Mouse (Mus musculus) myocyte (in vitro differentiated cells): ENCODE measurements around the gene Syt1.

Experiments used
- CEBPB ChIP-seq: IDR thresholded peaks from 2 replicates; pipeline ENCODE4 v1.6.1; 2011; ENCODE audit warnings: mild to moderate bottlenecking, moderate library complexity; ENCODE audit not compliant: poor library complexity, insufficient read depth, severe bottlenecking
- E2F4 ChIP-seq: IDR thresholded peaks from one replicate; pipeline ENCODE4 v1.6.1; 2011; ENCODE audit warnings: mild to moderate bottlenecking, control low read depth, moderate library complexity; ENCODE audit not compliant: insufficient read depth
- MAX ChIP-seq: IDR thresholded peaks from one replicate; pipeline ENCODE4 v1.6.1; 2011; ENCODE audit warnings: low read depth, mild to moderate bottlenecking, control low read depth
- MYOG ChIP-seq, 3 experiments: IDR thresholded peaks; one replicate each; pipeline ENCODE4 v1.6.1; 2011; ENCODE audit warnings: control low read depth in 2 of 3, low read depth in 2 of 3, mild to moderate bottlenecking in 2 of 3; ENCODE audit not compliant: insufficient read length in 2 of 3, control insufficient read depth in 1 of 3, insufficient read depth in 1 of 3
- POLR2A ChIP-seq: IDR thresholded peaks from one replicate; pipeline ENCODE4 v1.6.1; 2011; ENCODE audit warnings: low read depth, mild to moderate bottlenecking, control low read depth, moderate library complexity; ENCODE audit not compliant: insufficient read length
- POLR2AphosphoS2 ChIP-seq: IDR thresholded peaks from one replicate; pipeline ENCODE4 v1.6.1; 2011; ENCODE audit warnings: low read depth, control low read depth; ENCODE audit not compliant: insufficient read length
- REST ChIP-seq: IDR thresholded peaks from one replicate; pipeline ENCODE4 v1.6.1; 2011; ENCODE audit warnings: mild to moderate bottlenecking, control low read depth, moderate library complexity; ENCODE audit not compliant: insufficient read depth, insufficient read length
- TCF12 ChIP-seq: IDR thresholded peaks from one replicate; pipeline ENCODE4 v1.6.1; 2011; ENCODE audit warnings: mild to moderate bottlenecking, control low read depth; ENCODE audit not compliant: poor library complexity, insufficient read depth, severe bottlenecking
- USF1 ChIP-seq: IDR thresholded peaks from one replicate; pipeline ENCODE4 v1.6.1; 2011; ENCODE audit warnings: low read depth, mild to moderate bottlenecking, control low read depth, moderate library complexity

- TF ChIP-seq POLR2A (no peak), USF1 (peak; percentile 34), MAX (no peak), TCF12 (no peak), E2F4 (no peak), REST (no peak), POLR2AphosphoS2 (no peak), CEBPB (peak; percentile 64; the same call in 1 of the 2 replicates), MYOG (IDR thresholded peaks at IDR 0.05; ENCODE audit: control insufficient read depth in 1 of 3, insufficient read depth in 1 of 3, insufficient read length in 2 of 3, low read depth in 2 of 3) (peak in 1 of 3 experiments; percentile 33)
Measured at GRCm38 (mm10) chr10:108852757-108853156, 158.0 kb downstream of the Syt1 start.
